Mouse (Mus musculus) adipocyte (in vitro differentiated cells): ENCODE results near the gene Acp4.
"Not testable (repeated sequence)": the region's sequence is repeated elsewhere in the genome, so short reads cannot be mapped to it uniquely, and the experiment has no call there.

Experiments
- DNase-seq: peaks from one replicate; pipeline ENCODE4 v3.0.0-alpha.2; 2016; ENCODE audit warnings: low spot score

Acp4 gene

DNA sequence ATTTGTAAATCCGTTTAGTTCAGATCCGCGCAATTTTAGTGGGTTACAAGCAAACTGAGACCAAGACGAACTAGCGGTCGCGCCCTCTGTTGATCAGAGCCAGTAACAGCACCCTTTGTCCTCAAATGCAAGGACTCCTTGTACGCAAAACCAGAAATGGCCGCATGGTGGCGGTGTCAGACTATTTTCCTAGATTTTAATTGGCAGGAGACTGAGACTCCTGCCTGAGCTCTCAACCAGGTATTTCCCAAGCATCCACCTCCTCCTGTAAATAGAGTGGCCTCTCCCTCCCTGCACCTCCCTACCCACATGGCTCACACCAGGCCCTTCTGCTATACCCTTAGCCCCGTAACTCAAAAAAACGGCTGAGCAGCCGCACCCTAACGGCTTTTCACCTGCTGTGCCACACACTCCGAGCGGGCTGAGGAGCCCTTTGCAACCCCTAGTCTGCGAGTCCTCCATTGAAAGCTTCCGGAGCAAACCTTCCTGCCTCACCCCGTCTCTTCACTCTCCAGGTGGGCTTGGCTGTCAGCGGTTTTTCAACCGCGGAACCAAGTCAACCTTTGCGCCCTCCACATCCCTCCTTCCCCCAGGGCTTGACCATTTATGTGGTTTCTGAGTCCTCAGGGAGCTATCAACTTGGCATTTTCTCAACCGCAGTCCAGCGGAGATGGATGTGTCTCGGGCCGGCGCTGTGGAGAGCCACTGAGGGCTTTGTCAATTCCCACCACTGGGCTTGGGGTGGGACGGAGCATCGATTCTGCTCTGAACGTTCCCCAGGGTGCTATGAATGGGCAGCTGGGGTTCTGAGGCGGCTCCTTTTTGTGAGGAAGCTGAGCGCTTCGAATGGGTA is 5.8 kb upstream of the Acp4 start:
- DNase-seq: peak; percentile 92

DNA sequence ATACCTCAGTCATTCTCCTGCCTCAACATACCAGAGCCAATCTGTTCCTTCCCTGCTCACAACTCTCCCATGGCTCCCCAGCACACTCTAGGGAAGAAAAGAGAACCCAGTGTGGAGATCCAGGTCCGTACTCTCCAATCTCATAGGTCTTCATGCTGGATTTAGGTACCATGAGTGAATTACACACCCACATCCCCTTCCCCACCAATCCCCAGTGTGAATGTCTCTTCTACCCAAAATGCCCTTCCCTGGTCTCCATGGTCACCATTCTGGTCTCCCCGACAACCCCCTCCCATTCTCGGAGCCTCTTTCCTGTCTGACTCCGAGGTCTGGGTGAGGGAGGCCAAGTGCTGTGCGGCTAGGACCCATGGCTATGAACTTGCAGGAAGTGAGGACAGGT is 4.0 kb upstream of the Acp4 start, which contains the start of gene Gm15517:
Gene Gm15517 (plus strand): TSS at position 301 of the 400 bp plus-strand sequence.
- no peak for DNase-seq

DNA sequence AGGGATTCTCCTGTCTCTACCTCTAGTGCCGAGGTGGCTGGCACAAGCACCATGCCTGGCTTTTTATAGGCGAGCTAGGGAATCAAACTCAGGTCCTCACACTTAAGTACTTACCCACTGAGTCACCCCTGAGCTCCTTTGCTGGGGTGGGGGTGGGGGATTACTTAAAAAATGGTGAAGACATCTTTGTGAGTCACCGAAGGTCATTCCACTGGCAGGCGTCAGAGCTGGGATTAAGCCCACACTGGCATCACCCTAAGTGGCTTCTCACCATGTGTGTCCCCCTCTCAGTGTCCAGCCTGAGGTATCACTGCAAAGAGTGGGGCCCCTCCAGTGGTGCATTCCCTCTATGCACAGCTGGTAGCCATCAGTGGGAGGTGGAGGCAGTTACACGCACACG is 3.2 kb upstream of the Acp4 start:
- DNase-seq: no peak

DNA sequence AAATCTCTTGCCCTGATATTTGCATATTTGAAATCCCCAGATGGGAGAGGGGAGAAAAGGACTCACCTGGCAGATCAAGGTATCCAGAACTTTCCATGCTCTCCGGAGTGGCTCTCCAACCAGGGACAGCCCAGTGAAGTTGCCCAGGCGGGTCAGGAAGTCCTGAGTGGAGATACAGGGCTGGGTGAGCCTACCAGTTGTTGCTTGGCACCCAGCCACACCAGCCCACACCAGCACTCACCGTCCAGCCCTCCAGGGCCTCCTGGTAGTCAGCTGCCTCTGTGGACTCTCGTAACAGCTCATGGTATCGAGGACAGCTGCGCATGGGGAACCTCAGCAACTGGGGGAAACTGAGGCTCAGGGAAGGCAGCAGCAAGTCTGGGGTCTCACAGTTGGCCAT is 2.2 kb downstream of the Acp4 start:
- no peak for DNase-seq

DNA sequence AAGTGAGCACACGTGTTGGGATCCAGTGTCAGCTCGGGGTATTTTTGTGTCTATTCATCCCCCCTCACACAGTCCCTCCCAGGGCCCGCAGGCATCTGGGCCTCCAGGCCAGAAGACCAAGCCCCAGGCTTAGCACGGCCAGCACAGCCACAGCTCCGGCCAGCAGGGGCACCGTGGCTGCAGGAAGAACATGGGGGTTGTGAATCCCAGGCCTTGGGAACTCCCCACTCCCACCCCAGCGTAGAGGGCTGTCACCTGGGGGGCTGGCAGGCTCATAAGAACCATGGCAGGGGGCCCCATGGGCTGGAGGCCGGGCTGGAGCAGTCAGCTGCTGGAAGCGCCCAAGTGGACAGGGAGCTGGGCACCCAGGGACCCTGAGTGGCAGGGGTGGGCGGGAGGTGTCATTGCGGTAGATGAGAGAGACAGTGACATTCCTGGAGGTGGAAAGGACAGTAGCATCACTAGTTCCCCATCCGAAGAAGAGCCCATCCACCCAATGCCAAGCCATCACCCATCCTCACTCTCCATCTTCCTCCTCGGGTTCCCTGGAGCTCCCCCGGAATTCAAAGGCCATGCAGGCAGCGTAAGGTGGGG is 4.1 kb downstream of the Acp4 start:
- DNase-seq: no peak

DNA sequence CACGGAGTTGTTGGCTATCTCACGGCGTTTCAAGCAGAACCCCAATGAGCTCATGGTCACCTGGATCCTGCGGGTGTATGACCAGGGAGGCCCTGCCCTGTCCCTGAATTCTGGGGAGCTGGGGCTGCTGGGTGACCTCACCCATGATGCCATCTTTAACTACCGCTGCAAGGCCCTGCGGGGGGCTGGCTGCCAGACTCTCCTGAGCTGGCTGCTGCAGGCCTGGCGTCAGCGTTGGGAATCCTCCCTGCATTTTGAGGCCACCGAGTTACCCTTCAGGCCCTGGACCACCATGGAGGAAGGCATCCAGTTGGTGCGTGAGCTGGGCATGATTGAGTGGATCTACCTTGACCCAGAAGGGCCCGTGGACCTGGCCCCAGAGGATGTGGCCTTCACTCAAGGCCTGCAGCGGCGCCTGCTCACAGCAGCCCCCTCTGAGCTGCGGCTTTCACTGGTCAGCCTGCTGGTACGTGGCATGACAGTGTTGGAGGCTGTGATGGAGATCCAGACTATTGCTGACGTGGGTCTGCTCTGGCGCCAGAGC is 6.4 kb downstream of the Acp4 start:
- not testable (repeated sequence) for DNase-seq

DNA sequence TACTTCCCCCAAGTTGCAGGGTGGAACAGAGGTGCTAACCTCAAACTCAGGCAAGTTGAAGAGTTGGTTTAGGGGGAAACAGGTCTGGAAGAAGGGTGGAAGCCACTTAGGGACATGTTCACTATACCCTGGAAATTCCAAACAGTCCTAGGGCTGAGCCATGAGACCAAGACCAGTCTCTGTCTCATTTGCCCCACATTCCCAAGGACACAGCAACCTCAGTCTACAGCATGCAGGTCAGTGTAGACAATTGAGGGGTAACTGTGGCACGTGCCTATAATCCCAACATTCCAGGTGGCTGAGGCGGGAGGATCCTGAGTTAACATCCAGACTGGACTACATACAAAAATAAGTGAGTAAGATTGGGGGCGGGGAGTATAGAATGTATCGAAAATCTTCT is 7.9 kb downstream of the Acp4 start:
- no peak for DNase-seq

DNA sequence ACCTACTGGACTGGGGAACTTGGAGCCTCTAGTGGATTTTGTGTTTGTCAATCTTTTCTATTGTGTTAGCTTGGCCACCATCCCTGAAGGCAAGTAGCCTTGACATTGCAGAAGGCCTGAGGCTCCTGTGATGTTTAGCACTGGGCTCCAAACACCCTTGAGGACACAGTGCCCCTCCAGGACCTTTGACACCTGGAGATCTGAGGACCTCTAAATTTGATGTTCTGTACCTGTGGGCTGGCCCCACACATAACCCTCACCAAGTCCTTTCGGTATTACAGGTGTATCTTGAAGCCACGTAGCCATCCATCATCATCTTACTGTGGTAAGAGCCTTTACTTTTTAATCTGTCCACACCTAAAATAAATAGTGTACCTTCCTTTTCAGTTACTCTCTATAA is 9.2 kb downstream of the Acp4 start:
- DNase-seq: no peak

DNA sequence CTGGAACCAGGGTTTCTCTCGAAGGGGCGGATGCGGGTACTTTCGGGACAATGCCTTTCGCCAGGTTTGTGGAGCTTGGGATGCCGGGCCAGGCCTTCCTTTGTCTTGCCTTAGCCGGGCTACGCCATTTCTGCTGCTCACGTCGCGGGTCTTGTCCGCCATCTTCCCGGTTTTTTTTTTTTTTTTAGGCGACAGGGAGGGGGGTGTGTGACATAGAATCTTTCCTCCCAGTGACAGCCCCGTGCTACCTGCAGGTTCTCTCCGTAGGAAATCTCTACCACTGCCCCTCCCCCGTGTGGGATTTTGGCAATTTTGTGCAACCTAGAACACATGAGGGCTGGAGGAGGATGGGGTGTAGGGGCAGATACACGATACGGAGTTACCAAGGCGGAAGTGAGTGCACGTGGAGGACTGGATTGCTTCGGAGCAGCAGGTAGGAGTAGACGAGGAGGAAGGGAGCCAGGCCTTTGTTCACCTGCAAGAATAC is 10.2 kb downstream of the Acp4 start:
- DNase-seq: peak; percentile 34

DNA sequence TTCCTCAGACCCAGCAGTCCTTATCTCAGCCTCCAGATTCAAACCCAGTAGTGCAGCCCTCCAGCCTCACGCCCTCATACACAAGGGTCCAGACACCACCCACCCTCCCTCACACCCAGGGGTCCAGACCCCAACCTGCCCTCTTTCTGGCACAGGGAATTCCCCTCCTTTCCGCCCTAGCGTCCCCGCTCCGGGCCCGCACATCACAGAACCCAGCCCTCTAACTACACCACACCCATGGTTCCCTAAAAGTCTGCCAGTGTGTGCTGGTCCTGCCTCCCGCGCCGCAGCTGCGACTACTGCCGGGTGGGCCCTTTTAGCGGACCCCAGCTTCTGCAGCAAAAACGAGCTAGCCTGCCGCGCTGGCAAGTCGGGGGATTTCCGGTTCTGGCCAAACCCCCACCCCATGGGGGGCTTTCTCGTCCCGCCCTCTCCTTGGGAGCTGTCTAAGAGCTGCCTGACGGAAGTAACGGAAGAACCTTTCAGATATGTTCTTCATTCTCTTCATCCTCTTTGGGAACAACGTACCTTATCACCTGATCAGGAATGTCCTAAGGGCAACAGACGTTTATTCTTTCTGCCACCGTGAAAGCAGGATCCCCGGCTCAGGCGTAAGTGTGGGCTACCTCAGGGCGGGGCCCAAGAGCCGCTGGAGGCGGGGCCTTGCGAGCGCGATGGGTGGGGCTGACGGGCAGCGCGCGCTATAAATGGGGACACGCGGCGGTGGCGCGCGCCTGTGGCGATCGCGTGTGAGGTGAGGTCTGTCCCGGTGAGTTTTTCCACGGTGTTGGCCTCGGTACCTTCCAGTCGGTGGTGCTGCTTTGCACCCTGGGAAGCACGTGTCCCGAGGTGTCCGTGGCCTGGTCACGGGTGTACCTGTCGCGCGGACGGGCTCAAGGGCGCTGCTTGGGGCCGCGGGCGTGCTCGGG is 10.9 kb downstream of the Acp4 start, which contains the start of the genes 1700028J19Rik and 2410002F23Rik:
Gene 1700028J19Rik (minus strand): TSS at position 641 of the 929 bp plus-strand sequence.
Gene 2410002F23Rik (plus strand): TSS at position 668 of the 929 bp plus-strand sequence.
- DNase-seq: peak; percentile 86

DNA sequence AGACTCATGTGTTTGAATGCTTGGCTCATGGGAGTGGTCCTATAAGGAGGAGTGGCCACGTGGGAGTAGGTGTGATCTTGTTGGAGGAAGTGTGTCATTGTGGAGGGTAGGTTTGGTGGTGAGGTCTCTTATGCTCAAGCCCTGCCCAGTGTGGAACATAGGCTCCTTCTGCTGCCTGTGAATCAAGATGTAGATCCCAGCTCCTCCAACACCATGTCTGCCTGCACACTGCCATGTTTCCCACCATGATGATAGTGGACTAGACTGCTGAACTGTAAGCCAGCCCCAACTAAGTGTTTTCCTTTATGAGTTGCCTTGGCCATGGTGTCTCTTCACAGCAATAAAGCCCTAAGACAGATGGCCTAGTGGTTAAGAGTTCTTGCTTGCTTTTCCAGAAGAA is 13.1 kb downstream of the Acp4 start:
- DNase-seq: no peak

DNA sequence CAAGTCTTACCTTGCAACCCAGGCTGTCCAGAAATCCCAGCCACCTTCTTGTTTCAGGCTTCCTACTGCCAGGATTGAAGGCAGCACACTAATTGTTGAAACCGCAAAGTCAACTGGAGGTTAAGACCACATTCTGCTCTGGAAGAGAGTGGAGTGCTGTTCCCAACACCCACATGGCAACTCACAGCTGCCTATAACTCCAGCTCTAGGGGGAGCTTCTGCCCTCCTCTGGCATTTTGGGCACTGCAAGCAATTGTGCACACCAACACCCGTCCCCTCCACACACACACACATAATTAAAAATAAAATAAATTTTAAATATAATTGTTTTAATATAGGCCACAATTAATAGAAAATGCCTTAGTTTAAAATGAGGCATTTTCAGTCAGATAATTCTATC is 16.0 kb downstream of the Acp4 start:
- no peak for DNase-seq

DNA sequence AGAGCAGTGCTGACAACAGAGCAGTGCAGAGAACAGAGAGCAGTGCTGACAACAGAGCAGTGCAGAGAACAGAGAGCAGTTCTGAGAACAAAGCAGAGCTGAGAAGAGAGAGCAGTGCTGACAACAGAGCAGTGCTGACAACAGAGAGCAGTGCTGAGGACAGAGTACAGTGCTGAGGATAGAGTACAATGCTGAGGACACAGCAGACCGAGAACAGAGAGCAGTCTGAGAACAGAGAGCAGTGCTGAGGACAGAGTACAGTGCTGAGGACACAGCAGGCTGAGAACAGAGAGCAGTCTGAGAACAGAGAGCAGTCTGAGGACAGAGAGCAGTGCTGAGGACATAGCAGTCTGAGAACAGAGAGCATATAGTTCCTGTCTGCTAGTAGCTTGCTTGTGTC is 16.5 kb downstream of the Acp4 start:
- no peak for DNase-seq

DNA sequence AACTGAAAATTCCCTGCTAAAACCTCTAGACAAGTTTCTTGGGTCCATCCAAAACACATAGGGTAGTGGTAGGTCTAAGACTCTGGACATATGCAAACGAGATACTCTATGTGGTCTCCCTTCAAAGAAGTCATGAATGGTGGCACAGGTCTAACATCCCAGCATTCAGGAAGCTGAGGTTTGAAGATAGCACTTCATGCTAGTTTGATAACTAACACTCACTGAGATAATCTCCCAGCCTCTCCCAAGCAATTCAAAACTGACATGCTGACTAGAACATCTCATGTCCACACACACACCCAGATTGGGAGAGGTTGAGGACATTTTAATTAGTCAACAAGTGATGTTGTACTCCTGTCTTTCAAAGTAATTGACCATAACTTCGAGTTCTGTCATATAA is 17.3 kb downstream of the Acp4 start:
- DNase-seq: no peak

DNA sequence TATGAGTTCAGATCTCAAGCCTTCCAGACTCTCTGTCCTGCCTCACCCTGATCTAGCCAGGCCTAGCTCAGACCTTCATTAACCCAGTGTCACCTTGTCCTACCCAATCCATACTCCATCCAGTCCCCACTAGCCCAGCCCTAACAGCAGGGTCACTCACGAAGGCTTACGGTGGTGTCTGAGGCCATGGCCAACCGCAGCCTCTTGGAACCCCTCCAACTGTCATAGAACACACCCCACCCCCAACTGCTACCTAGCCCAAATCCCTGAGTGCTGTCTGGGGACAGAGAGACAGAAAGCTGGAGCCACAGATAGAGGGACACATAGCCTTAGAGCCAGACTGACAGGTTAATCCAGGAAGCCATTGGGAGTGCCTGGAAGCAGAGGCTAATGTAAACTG is 21.3 kb downstream of the Acp4 start, which contains the start of gene Gm36864:
Gene Gm36864 (plus strand): TSS at position 269 of the 400 bp plus-strand sequence.
- DNase-seq: no peak

DNA sequence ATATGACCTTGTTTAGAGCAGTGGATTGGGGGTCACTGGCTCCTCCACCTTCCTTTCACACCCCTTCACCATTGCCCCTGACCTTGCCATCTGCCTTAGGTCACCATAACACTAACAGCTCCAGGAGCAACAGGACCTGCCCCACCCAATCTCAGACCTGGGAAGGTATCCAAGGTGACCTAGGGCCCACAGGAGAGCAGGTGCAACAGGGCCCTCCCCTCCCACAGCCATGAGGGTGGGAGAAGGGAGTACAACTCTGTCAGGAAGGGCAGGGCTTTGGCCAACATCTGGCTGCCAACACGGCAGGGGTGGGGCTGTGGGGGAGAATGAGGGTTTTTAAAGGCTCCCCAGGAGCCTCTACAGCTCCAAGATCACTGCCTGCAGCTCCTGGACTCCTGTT is 32.1 kb downstream of the Acp4 start, which contains the start of gene Klk1:
Gene Klk1 (plus strand): TSS at position 285 of the 400 bp plus-strand sequence.
- DNase-seq: no peak

DNA sequence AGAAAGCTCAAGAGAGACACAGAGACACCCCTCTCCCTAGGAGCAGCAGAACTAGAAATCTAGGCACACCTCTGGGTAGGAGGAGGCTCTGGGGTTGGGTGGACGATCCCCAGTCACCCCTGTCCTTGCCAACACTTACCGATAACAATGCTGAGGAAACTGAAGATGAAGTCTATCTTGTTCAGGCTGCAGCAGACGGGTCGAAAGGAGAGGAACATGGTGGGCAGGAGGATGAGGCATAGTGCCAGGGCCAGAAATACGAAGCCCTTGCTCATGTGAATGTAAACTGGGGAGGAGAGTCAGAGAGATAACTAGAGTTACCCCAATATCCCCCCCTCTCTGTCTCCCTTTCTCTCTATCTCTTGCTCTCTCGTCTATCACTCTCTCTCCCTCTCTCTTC is 34.8 kb downstream of the Acp4 start:
- DNase-seq: not testable (repeated sequence)

DNA sequence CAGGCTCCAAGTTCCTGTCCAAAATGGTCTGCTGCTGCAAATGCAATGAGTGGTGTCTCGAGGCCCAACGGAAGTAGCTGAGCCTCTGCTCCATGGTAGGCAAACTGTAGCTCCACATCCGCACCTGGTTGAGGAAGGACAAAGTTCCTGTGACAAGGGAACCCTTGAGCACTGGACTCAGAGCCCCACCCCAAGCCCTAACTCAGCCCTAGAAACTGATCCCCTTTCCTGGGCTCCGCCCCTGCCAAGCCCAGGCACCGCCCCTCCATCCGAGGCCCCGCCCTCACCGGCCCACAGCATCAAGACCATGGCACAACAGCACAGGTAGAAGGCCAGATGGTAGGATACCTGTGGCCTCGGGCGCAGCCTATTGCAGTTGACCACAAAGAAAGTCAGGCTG is 35.6 kb downstream of the Acp4 start:
- not testable (repeated sequence) for DNase-seq

DNA sequence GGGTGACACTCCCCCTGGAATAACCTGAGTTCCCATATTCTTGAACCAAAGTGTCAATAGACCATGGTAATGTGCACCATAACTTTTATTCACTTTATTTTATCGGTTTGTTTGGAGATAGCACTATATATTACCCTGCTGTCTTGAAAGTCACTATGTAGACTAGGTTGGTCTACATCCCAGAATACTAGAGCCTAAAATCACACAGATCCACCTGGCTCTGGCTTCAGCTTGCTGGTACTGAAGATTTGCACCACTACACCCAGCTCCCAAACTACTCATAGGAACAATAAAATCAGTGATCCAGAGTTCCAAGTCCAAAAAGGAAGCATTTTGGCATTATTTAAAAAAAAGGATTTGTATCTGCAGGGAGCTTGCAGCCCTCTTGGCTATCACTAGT is 41.5 kb downstream of the Acp4 start, which contains the start of gene Klk1b5:
Gene Klk1b5 (plus strand): TSS at position 301 of the 400 bp plus-strand sequence.
- DNase-seq: no peak

DNA sequence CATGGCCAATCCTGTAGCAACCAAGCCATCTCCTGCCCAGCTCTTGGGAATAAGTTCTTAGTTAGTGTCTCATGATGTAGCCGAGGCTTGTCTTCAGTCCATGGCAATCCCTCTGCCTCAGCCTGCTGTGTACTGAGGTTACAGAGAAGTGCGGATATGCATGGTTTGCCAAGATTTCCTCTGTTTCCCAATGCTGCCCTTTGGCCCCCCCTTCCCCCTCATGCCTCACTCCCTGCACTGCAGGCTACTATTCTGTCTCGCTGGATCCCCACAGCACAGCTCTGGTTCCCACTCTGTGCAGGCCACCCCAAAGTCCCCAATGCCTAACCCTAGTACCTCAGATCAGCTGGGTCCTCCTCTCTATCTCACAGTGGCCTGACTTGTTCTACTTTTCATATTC is 48.9 kb downstream of the Acp4 start:
- DNase-seq: no peak

DNA sequence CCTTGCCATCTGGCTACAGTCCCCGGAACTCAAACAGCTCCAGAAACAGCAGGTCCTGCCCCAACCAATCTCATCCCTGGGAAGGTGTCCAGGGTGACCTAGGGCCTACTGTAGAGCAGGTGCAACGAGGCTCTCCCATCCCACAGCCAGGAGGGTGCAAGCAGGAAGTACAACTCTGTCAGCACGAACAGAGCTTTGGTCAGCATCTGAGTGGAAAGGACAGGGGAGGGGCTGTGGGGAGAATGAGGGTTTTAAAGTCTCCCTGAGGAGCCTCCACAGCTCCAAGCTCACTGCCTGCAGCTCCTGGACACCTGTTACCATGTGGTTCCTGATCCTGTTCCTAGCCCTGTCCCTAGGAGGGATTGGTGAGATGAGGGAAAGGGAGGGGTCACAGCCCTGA is 50.0 kb downstream of the Acp4 start, which contains the start of gene Klk1b4:
Gene Klk1b4 (plus strand): TSS at position 301 of the 400 bp plus-strand sequence.
- not testable (repeated sequence) for DNase-seq
